Mouse (Mus musculus): ENCODE measurements around the gene Abcb1b. TPM values are rescaled to one million over a fixed set of nuclear protein-coding genes. Genes with fewer than 3 reads are reported as not detected.
A peak's percentile ranks its signal among the peaks of the same experiment; 100 is the strongest.

The Abcb1b gene
- polyA plus RNA-seq, 1 experiment from 2014 or later = 0.95 TPM

DNA sequence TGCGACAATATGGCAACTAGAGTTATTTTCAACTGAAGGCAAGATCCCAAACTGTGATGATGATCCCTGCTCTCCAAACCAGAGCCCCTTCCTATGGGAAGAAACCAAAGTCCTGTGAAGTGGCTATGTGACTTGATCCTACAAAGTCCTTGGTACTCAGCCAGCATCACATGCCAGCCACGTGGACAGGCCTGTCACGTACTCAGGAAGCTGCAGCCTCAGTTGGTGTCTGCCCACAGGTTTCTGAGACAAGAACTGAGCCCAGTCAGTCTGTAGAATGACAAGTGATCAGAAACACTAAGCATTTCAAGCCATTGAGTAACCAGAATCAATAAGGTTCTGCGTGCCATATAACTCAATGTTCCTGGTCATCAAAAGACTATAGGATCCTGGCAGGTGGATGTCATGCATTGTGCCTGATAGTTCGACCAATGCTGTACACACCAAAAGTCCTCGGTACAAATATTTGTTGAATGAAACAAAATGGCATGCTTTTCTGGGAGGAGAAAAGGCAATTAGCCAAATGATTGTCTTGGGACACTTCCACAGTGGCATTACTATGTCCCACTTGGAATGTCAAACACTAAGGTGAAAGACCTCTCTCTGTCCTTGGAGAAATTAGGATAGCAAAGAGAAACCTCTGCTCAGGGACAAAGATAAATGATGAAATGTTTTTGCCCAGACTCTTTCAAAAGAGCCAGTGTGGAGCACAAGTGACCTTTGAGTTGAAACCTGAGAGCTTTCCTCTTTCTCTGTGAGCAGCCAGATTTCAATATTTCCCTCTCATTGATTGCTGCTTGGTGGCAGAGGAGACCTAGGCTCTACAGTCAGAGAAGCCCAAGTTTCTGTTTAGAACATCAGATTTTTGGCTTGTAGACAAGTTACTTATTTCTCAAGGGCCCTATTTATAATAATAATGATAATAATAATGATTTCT is 75.3 kb downstream of the Abcb1b start:
- Histone ChIP-seq H3K27ac (replicated peaks; ENCODE audit: low read depth, low read length) (no peak overlapping the region), H3K9me3 (ENCODE audit: control insufficient read depth, low read length) (no peaks in the 10 kb centered on the region), H3K36me3 (ENCODE audit: control insufficient read depth, insufficient read depth, low read length) (no peaks in the 10 kb centered on the region), H3K4me3 (ENCODE audit: low read depth, low read length) (no peak overlapping the region), H3K4me1 (ENCODE audit: control insufficient read depth, insufficient read depth, low read length) (no peaks in the 10 kb centered on the region), H3K4me2 (ENCODE audit: low read depth, severe bottlenecking) (no peak overlapping the region), H3K27me3 (ENCODE audit: control insufficient read depth, insufficient read depth, low read length) (no peaks in the 10 kb centered on the region), H3K9ac (ENCODE audit: low read length) (no peak overlapping the region)
- 88% methylated on average over 6 of the region's 6 CpGs for WGBS
- DNase-seq (ENCODE audit: low spot score) (no peak), ATAC-seq (ENCODE audit: insufficient number of reproducible peaks, low FRiP score, low TSS enrichment, low read depth) (no peak)

DNA sequence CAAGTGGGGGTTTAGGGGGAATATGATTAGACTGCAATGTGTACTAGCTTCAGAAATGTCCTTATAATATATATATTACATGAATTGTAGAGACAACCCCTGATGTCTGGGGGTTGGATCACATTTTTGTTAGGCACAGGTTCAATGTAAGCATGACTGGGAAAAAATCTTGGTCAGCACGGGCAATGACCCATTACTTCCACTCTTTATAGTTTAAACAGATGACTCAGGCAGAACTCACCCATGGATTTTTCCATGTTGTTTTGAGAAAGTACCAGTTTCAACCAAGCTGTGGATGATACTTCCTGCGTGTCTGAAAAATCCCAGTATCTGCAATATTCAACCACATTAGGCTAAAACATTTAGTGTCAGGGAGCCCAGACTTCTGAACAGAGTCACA is 79.1 kb downstream of the Abcb1b start:
- H3K27me3 ChIP-seq (ENCODE audit: control insufficient read depth, insufficient read depth, low read length) = no peaks in the 10 kb centered on the region
- no peaks in the 10 kb centered on the region for H3K9me3 ChIP-seq (ENCODE audit: control insufficient read depth, low read length)
- no peak overlapping the region for H3K4me3 ChIP-seq (ENCODE audit: low read depth, low read length)
- DNase-seq (ENCODE audit: low spot score) (no peak), ATAC-seq (ENCODE audit: insufficient number of reproducible peaks, low FRiP score, low TSS enrichment, low read depth) (no peak)
- 90% methylated on average over 2 of the region's 2 CpGs for WGBS
- no peaks in the 10 kb centered on the region for H3K36me3 ChIP-seq (ENCODE audit: control insufficient read depth, insufficient read depth, low read length)
- no peak overlapping the region for H3K9ac ChIP-seq (ENCODE audit: low read length)
- H3K4me2 ChIP-seq (ENCODE audit: low read depth, severe bottlenecking) = no peak overlapping the region
- H3K4me1 ChIP-seq (ENCODE audit: control insufficient read depth, insufficient read depth, low read length) = no peaks in the 10 kb centered on the region
- H3K27ac ChIP-seq (replicated peaks; ENCODE audit: low read depth, low read length) = no peak overlapping the region

DNA sequence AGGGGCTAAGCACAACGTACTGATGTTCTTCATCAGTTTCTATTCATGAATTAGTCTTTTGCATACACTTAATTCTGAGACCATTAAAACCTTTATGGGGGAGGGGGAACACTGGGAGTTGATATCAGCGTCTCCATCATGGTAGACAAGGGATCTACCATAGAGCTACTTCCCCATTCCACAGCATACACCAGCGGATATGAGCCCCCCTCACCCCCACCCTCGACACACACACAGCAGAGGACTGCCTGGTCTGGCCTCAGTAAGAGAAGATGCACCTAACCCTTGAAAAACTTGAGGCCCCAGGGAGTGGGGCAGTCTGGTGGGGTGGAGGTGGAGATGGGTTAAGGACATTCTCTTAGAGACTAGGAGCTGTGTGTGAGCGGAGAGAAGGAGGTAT is 79.9 kb downstream of the Abcb1b start:
- no peak for DNase-seq (ENCODE audit: low spot score)
- 69% methylated on average over 5 of the region's 5 CpGs for WGBS
- no peak overlapping the region for H3K4me2 ChIP-seq (ENCODE audit: low read depth, severe bottlenecking)
- no peaks in the 10 kb centered on the region for H3K27me3 ChIP-seq (ENCODE audit: control insufficient read depth, insufficient read depth, low read length)
- H3K4me3 ChIP-seq (ENCODE audit: low read depth, low read length) = no peak overlapping the region
- no peaks in the 10 kb centered on the region for H3K36me3 ChIP-seq (ENCODE audit: control insufficient read depth, insufficient read depth, low read length)
- H3K9ac ChIP-seq (ENCODE audit: low read length) = no peak overlapping the region
- H3K9me3 ChIP-seq (ENCODE audit: control insufficient read depth, low read length) = no peaks in the 10 kb centered on the region
- H3K4me1 ChIP-seq (ENCODE audit: control insufficient read depth, insufficient read depth, low read length) = no peaks in the 10 kb centered on the region
- H3K27ac ChIP-seq (replicated peaks; ENCODE audit: low read depth, low read length) = no peak overlapping the region
- ATAC-seq (ENCODE audit: insufficient number of reproducible peaks, low FRiP score, low TSS enrichment, low read depth) = no peak

DNA sequence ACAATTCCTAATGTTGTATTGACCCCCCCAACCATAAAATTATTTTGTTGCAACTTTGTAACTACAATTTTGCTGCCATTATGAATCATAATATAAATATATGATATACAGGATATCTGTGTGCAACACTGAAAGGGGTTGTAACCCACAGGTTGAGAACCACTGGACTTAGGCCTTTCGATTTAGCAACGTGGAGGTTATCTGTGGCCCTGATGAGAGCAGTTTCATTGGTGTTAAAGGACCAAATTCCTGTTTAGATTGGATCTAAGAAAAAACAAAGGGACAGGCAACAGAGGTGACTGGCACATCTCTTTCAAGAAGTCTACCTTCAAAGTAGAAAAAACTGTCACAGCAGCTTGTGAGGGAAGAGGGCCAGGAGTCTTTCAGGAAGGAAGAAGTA is 87.9 kb downstream of the Abcb1b start:
- H3K36me3 ChIP-seq (ENCODE audit: control insufficient read depth, insufficient read depth, low read length) = no peaks in the 10 kb centered on the region
- no peaks in the 10 kb centered on the region for H3K9me3 ChIP-seq (ENCODE audit: control insufficient read depth, low read length)
- no peaks in the 10 kb centered on the region for H3K4me1 ChIP-seq (ENCODE audit: control insufficient read depth, insufficient read depth, low read length)
- DNase-seq (ENCODE audit: low spot score) (no peak), ATAC-seq (ENCODE audit: insufficient number of reproducible peaks, low FRiP score, low TSS enrichment, low read depth) (no peak)
- no peak overlapping the region for H3K4me2 ChIP-seq (ENCODE audit: low read depth, severe bottlenecking)
- 74% methylated on average over 2 of the region's 2 CpGs for WGBS
- H3K27me3 ChIP-seq (ENCODE audit: control insufficient read depth, insufficient read depth, low read length) = no peaks in the 10 kb centered on the region
- H3K9ac ChIP-seq (ENCODE audit: low read length) = no peak overlapping the region
- no peak overlapping the region for H3K27ac ChIP-seq (replicated peaks; ENCODE audit: low read depth, low read length)
- H3K4me3 ChIP-seq (ENCODE audit: low read depth, low read length) = no peak overlapping the region

DNA sequence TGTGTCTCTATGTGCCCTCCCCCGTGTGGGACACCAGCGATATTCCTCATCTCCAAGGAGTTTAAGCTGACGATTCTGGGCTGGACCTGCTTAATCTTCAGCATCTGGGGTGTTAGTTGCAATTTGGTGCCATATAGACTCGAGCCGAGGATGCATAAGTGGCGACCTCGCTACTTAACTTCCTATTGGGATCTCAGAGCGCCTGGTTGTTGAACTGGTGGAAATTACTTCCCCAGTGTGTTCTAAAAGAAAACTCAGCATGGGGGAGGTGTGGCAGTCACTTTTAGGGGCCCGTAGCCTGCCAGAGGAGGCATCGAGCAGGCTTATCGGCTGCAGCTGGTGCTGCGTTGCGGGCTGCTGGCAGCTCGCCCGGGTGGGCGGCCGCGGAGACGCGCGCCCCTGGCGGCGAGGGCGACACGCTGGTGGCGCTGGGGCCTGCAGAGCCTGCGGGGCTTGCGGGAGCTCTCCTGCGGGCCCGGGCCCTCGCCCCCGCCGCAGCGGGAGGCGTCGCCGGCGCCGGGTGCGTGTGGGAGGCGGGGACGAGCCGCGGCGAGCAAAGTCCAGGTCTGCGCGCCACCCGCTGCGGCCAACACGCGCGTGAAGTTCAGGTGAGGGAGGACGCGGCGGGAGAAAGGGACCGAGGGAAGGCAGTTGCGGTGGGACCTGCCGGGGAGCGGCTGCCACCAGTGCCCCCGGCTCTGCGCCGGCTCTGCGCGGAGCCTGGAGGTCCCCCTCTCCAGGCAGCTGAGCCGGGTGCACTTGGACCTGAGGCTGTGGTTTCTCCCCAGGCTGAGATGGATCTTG is 95.6 kb downstream of the Abcb1b start, which contains the start of gene Abcb4:
TSS of gene Abcb4 (plus strand) at position 418 of the 804 bp plus-strand sequence.
- Histone ChIP-seq H3K36me3 (ENCODE audit: control insufficient read depth, insufficient read depth, low read length) (no peaks in the 10 kb centered on the region), H3K27ac (replicated peaks; ENCODE audit: low read depth, low read length) (no peak within 1 kb of the TSS), H3K4me3 (ENCODE audit: low read depth, low read length) (peak within 1 kb of the TSS; percentile 48), H3K9me3 (ENCODE audit: control insufficient read depth, low read length) (no peaks in the 10 kb centered on the region), H3K27me3 (ENCODE audit: control insufficient read depth, insufficient read depth, low read length) (peaks cover 10% of the 10 kb centered on the region), H3K4me2 (ENCODE audit: low read depth, severe bottlenecking) (peak within 1 kb of the TSS; percentile 89), H3K9ac (ENCODE audit: low read length) (peak within 1 kb of the TSS; percentile 47), H3K4me1 (ENCODE audit: control insufficient read depth, insufficient read depth, low read length) (no peaks in the 10 kb centered on the region)
- DNase-seq (ENCODE audit: low spot score) (peak; percentile 70), ATAC-seq (ENCODE audit: insufficient number of reproducible peaks, low FRiP score, low TSS enrichment, low read depth) (peak; percentile 81; the same call in 1 of the 2 replicates)
- WGBS = under 1% methylated on average over 65 of the region's 65 CpGs

DNA sequence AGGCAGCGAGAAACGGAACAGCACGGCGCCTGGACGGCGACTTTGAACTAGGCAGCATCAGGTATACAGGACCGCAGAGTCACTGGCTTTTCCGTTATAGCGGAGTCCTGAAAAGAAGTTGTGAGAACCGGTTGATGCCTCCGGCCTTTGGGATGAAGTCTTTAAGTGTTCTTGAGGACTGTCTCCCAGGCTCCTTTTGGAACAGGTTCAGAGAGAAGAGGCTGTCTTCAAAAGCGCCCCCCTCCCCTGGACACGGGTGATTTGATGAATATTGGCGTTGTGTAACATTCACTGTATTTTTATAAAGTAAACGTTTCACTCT is 96.1 kb downstream of the Abcb1b start:
- Histone ChIP-seq H3K27me3 (ENCODE audit: control insufficient read depth, insufficient read depth, low read length) (peaks cover 10% of the 10 kb centered on the region), H3K27ac (replicated peaks; ENCODE audit: low read depth, low read length) (no peak overlapping the region), H3K4me1 (ENCODE audit: control insufficient read depth, insufficient read depth, low read length) (no peaks in the 10 kb centered on the region), H3K4me3 (ENCODE audit: low read depth, low read length) (peak overlapping the region; percentile 48), H3K36me3 (ENCODE audit: control insufficient read depth, insufficient read depth, low read length) (no peaks in the 10 kb centered on the region), H3K9me3 (ENCODE audit: control insufficient read depth, low read length) (no peaks in the 10 kb centered on the region), H3K4me2 (ENCODE audit: low read depth, severe bottlenecking) (peak overlapping the region; percentile 89), H3K9ac (ENCODE audit: low read length) (peak overlapping the region; percentile 47; the same call in 1 of the 2 replicates)
- WGBS = 9% methylated on average over 15 of the region's 15 CpGs
- ATAC-seq (ENCODE audit: insufficient number of reproducible peaks, low FRiP score, low TSS enrichment, low read depth) (peak; percentile 50; the same call in 1 of the 2 replicates), DNase-seq (ENCODE audit: low spot score) (no peak)

DNA sequence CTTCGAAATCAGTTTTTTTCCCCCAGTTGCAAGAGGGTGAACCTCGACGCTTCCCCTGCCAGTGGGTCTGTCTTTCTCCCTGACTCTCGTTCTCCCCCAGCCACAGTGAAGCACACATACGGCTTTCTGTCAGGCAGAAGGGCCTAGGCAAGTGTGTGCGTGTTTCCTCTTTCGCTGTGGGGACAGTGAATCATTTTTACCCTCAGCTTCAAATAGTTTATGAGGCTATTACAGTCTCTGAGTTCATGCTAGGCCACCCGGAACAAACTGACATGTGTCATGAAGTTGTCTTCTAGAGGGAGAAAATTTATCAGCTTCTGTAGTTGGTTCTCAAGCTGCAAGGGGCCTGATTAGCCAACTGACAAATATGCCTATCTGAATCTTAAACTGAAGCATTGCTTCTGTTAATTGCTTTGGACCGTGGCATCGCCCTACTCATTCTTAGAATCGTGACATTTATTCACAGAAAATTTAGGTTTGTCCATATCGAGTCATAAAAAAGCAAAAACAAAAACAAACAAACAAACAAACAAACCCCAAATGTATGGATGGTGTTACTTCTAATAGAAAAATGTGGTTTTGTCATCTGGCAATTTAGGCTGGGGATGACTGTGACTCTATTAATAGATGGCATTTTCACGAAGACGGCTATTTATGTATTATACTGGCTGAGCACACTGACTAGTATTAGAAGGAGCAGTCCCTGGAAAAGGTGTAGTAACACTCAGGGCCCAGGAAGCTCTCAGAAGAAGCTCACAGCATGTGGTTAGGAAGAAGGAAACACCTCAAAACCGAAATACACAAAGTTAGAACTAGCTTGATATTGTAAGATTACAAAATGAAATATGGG is 96.9 kb downstream of the Abcb1b start:
- Histone ChIP-seq H3K4me3 (ENCODE audit: low read depth, low read length) (no peak overlapping the region), H3K27ac (replicated peaks; ENCODE audit: low read depth, low read length) (no peak overlapping the region), H3K9ac (ENCODE audit: low read length) (no peak overlapping the region), H3K4me2 (ENCODE audit: low read depth, severe bottlenecking) (no peak overlapping the region), H3K9me3 (ENCODE audit: control insufficient read depth, low read length) (no peaks in the 10 kb centered on the region), H3K36me3 (ENCODE audit: control insufficient read depth, insufficient read depth, low read length) (no peaks in the 10 kb centered on the region), H3K4me1 (ENCODE audit: control insufficient read depth, insufficient read depth, low read length) (no peaks in the 10 kb centered on the region), H3K27me3 (ENCODE audit: control insufficient read depth, insufficient read depth, low read length) (peaks cover 10% of the 10 kb centered on the region)
- no peak for ATAC-seq (ENCODE audit: insufficient number of reproducible peaks, low FRiP score, low TSS enrichment, low read depth)
- WGBS = 73% methylated on average over 15 of the region's 15 CpGs
- DNase-seq (ENCODE audit: low spot score) = no peak

DNA sequence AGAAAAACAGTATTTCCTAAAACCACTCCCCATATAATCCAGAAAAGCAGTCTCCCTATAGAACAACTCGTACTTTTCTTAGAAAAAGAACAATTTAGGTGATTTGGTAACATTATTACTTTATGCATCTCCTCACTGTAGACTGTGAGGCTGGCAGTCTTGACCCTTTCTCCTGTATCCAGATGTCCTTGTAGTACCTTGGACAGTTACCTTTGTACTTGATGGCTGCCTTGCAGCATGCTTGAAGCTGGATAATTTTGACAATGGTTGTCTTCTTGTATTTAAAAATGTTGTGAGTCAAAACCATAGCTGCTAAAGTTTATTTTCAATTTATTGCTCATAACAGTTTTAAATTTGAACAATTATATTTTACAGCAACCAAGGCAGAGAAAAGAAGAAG is 98.3 kb downstream of the Abcb1b start:
- no peak for ATAC-seq (ENCODE audit: insufficient number of reproducible peaks, low FRiP score, low TSS enrichment, low read depth)
- DNase-seq (ENCODE audit: low spot score) = no peak
- peaks cover 10% of the 10 kb centered on the region for H3K27me3 ChIP-seq (ENCODE audit: control insufficient read depth, insufficient read depth, low read length)
- no peaks in the 10 kb centered on the region for H3K4me1 ChIP-seq (ENCODE audit: control insufficient read depth, insufficient read depth, low read length)
- H3K36me3 ChIP-seq (ENCODE audit: control insufficient read depth, insufficient read depth, low read length) = no peaks in the 10 kb centered on the region
- H3K4me2 ChIP-seq (ENCODE audit: low read depth, severe bottlenecking) = no peak overlapping the region
- H3K27ac ChIP-seq (replicated peaks; ENCODE audit: low read depth, low read length) = no peak overlapping the region
- no peak overlapping the region for H3K9ac ChIP-seq (ENCODE audit: low read length)
- no peaks in the 10 kb centered on the region for H3K9me3 ChIP-seq (ENCODE audit: control insufficient read depth, low read length)
- H3K4me3 ChIP-seq (ENCODE audit: low read depth, low read length) = no peak overlapping the region
- WGBS = 68% methylated on average over 1 of the region's 1 CpGs

Measured in limb, embryonic 11.5 days (tissue).